Mouse (Mus musculus) neural tube, embryonic 12.5 days (tissue): Measurements from ENCODE around the gene Cyp4a32. TPM values are rescaled to one million over a fixed set of nuclear protein-coding genes. Genes with fewer than 3 reads are reported as not detected.

Source experiments
- polyA plus RNA-seq: library from polyadenylated mRNA; unstranded; fragments of >200 nt; fragmentation: Nextera tagmentation; extraction: Ambion mirVana; gene quantifications from 2 replicates; pipeline ENCODE4 v1.2.1, GENCODE M21; 2016

The Cyp4a32 gene
- polyA plus RNA-seq, 1 experiment from 2014 or later: not detected

Other genes starting within 250 kb of the Cyp4a32 start
- gene Cyp4a12b, start 189.3 kb upstream of the Cyp4a32 start, polyA plus RNA-seq: not detected in 2 replicates
- not detected in 2 replicates for gene Cyp4a30b, start 148.4 kb upstream of the Cyp4a32 start, polyA plus RNA-seq
- gene Cyp4a14, start 104.8 kb upstream of the Cyp4a32 start, polyA plus RNA-seq: not detected in 2 replicates
- gene Cyp4a10, start 82.7 kb upstream of the Cyp4a32 start, polyA plus RNA-seq: not detected in 2 replicates
- not detected in 2 replicates for gene Cyp4a31, start 37.3 kb upstream of the Cyp4a32 start, polyA plus RNA-seq
- 0.18 TPM in 1 of 2 replicates, not detected in the other for gene Cyp4b1, start 46.8 kb downstream of the Cyp4a32 start, polyA plus RNA-seq
- gene Efcab14, start 136.8 kb downstream of the Cyp4a32 start, polyA plus RNA-seq: 23.5 and 27.8 TPM in 2 replicates
- gene Tex38, start 180.0 kb downstream of the Cyp4a32 start, polyA plus RNA-seq: 0.43 and 0.67 TPM in 2 replicates
- gene Atpaf1, start 183.8 kb downstream of the Cyp4a32 start, polyA plus RNA-seq: 36.2 and 44.5 TPM in 2 replicates
- gene Mob3c, start 227.1 kb downstream of the Cyp4a32 start, polyA plus RNA-seq: 6.2 TPM in 2 replicates
- gene Mknk1, start 238.2 kb downstream of the Cyp4a32 start, polyA plus RNA-seq: 24.8 and 26.4 TPM in 2 replicates